Mouse (Mus musculus): ENCODE results near the gene Adcy4. TPM values are rescaled to one million over a fixed set of nuclear protein-coding genes. Genes with fewer than 3 reads are reported as not detected.

Gene Adcy4
- 10.0 and 10.6 TPM in 2 replicates for polyA plus RNA-seq (2015; fragmentation: Nextera tagmentation; extraction: Ambion mirVana)

GRCm38 (mm10) chr14:55783958-55784235, at the start of gene Adcy4:
Gene Adcy4 (minus strand): TSS chr14:55784095.
- peak within 1 kb of the TSS; percentile 52 for H3K9ac ChIP-seq (ENCODE audit: low read depth, low read length)
- ATAC-seq (replicated peaks; ENCODE audit: low FRiP score, low read depth), result no peak
- TF ChIP-seq CTCF (IDR thresholded peaks at IDR 0.05; ENCODE audit: low read depth), result no peak

GRCm38 (mm10) chr14:55833126-55833525, 49.2 kb upstream of the Adcy4 start:
- 84% methylated on average over 4 of the region's 4 CpGs for WGBS
- Histone ChIP-seq H3K36me3 (ENCODE audit: insufficient read depth, low read length) (peaks cover 20% of the 10 kb centered on the region; the same call in 1 of the 2 replicates), H3K27ac (no peak overlapping the region), H3K9ac (ENCODE audit: low read depth, low read length) (no peak overlapping the region), H3K4me1 (replicated peaks; ENCODE audit: insufficient read depth, low read length) (peaks cover 11% of the 10 kb centered on the region), H3K4me3 (replicated peaks; ENCODE audit: low read depth, low read length) (no peak overlapping the region), H3K4me2 (ENCODE audit: low read length) (no peak overlapping the region), H3K27me3 (ENCODE audit: insufficient read depth, low read length) (no peaks in the 10 kb centered on the region), H3K9me3 (replicated peaks; ENCODE audit: low read length) (no peaks in the 10 kb centered on the region)
- ATAC-seq (replicated peaks; ENCODE audit: low FRiP score, low read depth) (no peak), DNase-seq (ENCODE audit: low spot score) (no peak)
- TF ChIP-seq CTCF (IDR thresholded peaks at IDR 0.05; ENCODE audit: low read depth), result no peak

More at GRCm38 (mm10) chr14:55783958-55784235, at the start of gene Adcy4:
- DNase-seq (ENCODE audit: low spot score), result peak; percentile 32
- WGBS, result 6% methylated on average over 13 of the region's 13 CpGs
- Histone ChIP-seq H3K4me1 (replicated peaks; ENCODE audit: insufficient read depth, low read length) (peaks cover 14% of the 10 kb centered on the region), H3K4me3 (replicated peaks; ENCODE audit: low read depth, low read length) (peak within 1 kb of the TSS; percentile 44), H3K27me3 (ENCODE audit: insufficient read depth, low read length) (no peaks in the 10 kb centered on the region), H3K9me3 (replicated peaks; ENCODE audit: low read length) (no peaks in the 10 kb centered on the region), H3K36me3 (ENCODE audit: insufficient read depth, low read length) (no peaks in the 10 kb centered on the region), H3K27ac (peak within 1 kb of the TSS; percentile 75), H3K4me2 (ENCODE audit: low read length) (peak within 1 kb of the TSS; percentile 80)

- 77% methylated on average over 4 of the region's 4 CpGs for WGBS
- ATAC-seq (replicated peaks; ENCODE audit: low FRiP score, low read depth) (no peak), DNase-seq (ENCODE audit: low spot score) (no peak)
- H3K27me3 ChIP-seq (ENCODE audit: insufficient read depth, low read length), result no peaks in the 10 kb centered on the region
- no peak overlapping the region for H3K27ac ChIP-seq
- no peak overlapping the region for H3K4me2 ChIP-seq (ENCODE audit: low read length)
- H3K4me3 ChIP-seq (replicated peaks; ENCODE audit: low read depth, low read length), result no peak overlapping the region
- no peak overlapping the region for H3K9ac ChIP-seq (ENCODE audit: low read depth, low read length)
- no peak for TF ChIP-seq CTCF (IDR thresholded peaks at IDR 0.05; ENCODE audit: low read depth)
- peaks cover 20% of the 10 kb centered on the region; the same call in 1 of the 2 replicates for H3K36me3 ChIP-seq (ENCODE audit: insufficient read depth, low read length)
- H3K4me1 ChIP-seq (replicated peaks; ENCODE audit: insufficient read depth, low read length), result peaks cover 16% of the 10 kb centered on the region
- H3K9me3 ChIP-seq (replicated peaks; ENCODE audit: low read length), result no peaks in the 10 kb centered on the region
These were observed 46.4 kb upstream of the Adcy4 start for GRCm38 (mm10) chr14:55830331-55830730.

- Histone ChIP-seq H3K27me3 (ENCODE audit: insufficient read depth, low read length) (no peaks in the 10 kb centered on the region), H3K9me3 (replicated peaks; ENCODE audit: low read length) (no peaks in the 10 kb centered on the region), H3K4me2 (ENCODE audit: low read length) (no peak overlapping the region), H3K4me1 (replicated peaks; ENCODE audit: insufficient read depth, low read length) (peaks cover 16% of the 10 kb centered on the region), H3K4me3 (replicated peaks; ENCODE audit: low read depth, low read length) (no peak overlapping the region), H3K9ac (ENCODE audit: low read depth, low read length) (no peak overlapping the region), H3K36me3 (ENCODE audit: insufficient read depth, low read length) (peaks cover 20% of the 10 kb centered on the region; the same call in 1 of the 2 replicates), H3K27ac (no peak overlapping the region)
- TF ChIP-seq CTCF (IDR thresholded peaks at IDR 0.05; ENCODE audit: low read depth), result no peak
- DNase-seq (ENCODE audit: low spot score) (no peak), ATAC-seq (replicated peaks; ENCODE audit: low FRiP score, low read depth) (no peak)
- 92% methylated on average over 16 of the region's 16 CpGs for WGBS
These were observed 46.0 kb upstream of the Adcy4 start for GRCm38 (mm10) chr14:55829854-55830253.

GRCm38 (mm10) chr14:55828716-55829263, 44.9 kb upstream of the Adcy4 start:
- peaks cover 22% of the 10 kb centered on the region for H3K4me1 ChIP-seq (replicated peaks; ENCODE audit: insufficient read depth, low read length)
- ATAC-seq (replicated peaks; ENCODE audit: low FRiP score, low read depth) (no peak), DNase-seq (ENCODE audit: low spot score) (peak; percentile 47)
- no peak for TF ChIP-seq CTCF (IDR thresholded peaks at IDR 0.05; ENCODE audit: low read depth)
- no peaks in the 10 kb centered on the region for H3K9me3 ChIP-seq (replicated peaks; ENCODE audit: low read length)
- no peaks in the 10 kb centered on the region for H3K27me3 ChIP-seq (ENCODE audit: insufficient read depth, low read length)
- H3K27ac ChIP-seq, result peak overlapping the region; percentile 54
- no peak overlapping the region for H3K4me3 ChIP-seq (replicated peaks; ENCODE audit: low read depth, low read length)
- 0 out of 2 replicates have a peak overlapping the region, but pooled peaks have one; percentile 35 for H3K9ac ChIP-seq (ENCODE audit: low read depth, low read length)
- H3K4me2 ChIP-seq (ENCODE audit: low read length), result 0 out of 2 replicates have a peak overlapping the region, but pooled peaks have one; percentile 4
- WGBS, result 29% methylated on average over 3 of the region's 3 CpGs
- H3K36me3 ChIP-seq (ENCODE audit: insufficient read depth, low read length), result peaks cover 20% of the 10 kb centered on the region; the same call in 1 of the 2 replicates

GRCm38 (mm10) chr14:55826551-55827340, 42.9 kb upstream of the Adcy4 start:
- no peak for TF ChIP-seq CTCF (IDR thresholded peaks at IDR 0.05; ENCODE audit: low read depth)
- peaks cover 23% of the 10 kb centered on the region for H3K4me1 ChIP-seq (replicated peaks; ENCODE audit: insufficient read depth, low read length)
- H3K9ac ChIP-seq (ENCODE audit: low read depth, low read length), result peak overlapping the region; percentile 84
- ATAC-seq (replicated peaks; ENCODE audit: low FRiP score, low read depth) (no peak), DNase-seq (ENCODE audit: low spot score) (no peak)
- peak overlapping the region; percentile 95 for H3K4me2 ChIP-seq (ENCODE audit: low read length)
- H3K36me3 ChIP-seq (ENCODE audit: insufficient read depth, low read length), result peaks cover 16% of the 10 kb centered on the region; the same call in 1 of the 2 replicates
- H3K9me3 ChIP-seq (replicated peaks; ENCODE audit: low read length), result no peaks in the 10 kb centered on the region
- peak overlapping the region; percentile 73 for H3K4me3 ChIP-seq (replicated peaks; ENCODE audit: low read depth, low read length)
- no peak overlapping the region for H3K27ac ChIP-seq
- no peaks in the 10 kb centered on the region for H3K27me3 ChIP-seq (ENCODE audit: insufficient read depth, low read length)
- 20% methylated on average over 41 of the region's 41 CpGs for WGBS

Data from kidney, postnatal 0 days (tissue).